In the genomic region with DNA sequence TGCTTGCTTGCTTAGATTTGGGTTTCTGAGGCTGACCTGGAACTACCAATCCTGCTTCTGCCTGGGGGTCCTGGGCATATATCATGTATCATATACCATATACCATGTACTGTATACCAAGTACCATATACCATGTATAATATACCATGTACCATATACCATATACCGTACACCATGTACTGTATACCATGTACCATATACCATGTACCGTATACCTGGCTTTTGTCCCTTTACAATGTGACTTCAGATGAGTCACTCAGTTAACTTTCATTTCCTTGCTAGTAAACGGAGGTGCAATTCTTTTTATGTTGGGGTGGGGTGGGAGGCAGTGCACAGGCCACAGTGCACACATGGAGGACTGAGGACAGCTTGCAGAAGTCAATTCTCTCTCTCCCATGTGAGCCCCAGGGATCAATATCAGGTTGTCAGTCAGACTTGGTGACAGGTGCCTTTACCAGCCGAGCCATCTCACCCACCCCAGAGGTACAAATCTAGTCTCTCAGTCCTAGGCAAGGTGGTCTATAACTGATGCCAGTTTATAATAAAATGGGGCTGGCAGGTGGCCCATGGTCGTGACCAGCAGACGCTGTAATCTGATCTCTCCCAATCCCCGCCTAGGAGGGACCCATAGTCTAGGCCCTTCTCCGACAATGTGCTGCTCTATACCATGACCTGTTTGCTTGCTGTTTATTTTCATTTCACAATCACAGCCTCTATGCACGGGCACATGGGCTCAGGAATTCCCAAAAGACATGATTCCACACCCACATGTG, we compare ENCODE assay signal across 16 mouse cellular contexts. TPM values are rescaled to one million over a fixed set of nuclear protein-coding genes. Genes with fewer than 3 reads are reported as not detected.
DNase-seq lines count a peak whose midpoint lies in the region; ATAC-seq and TF ChIP-seq lines count a peak whose summit lies in the region.
"Had no signal": no experiment of that assay in that cellular context is flagged by ENCODE, and none has a peak within 500 bp of the region (broad histone marks: within the 10 kb centered on the region; RNA-seq: fewer than 3 reads in every experiment).

No protein-coding gene starts in this region.

- no peaks in the 10 kb centered on the region for H3K9me3 ChIP-seq in embryonic facial prominence, embryonic 14.5 days (ENCODE audit: control insufficient read depth, low read length)
- no peaks in the 10 kb centered on the region for H3K9me3 ChIP-seq in embryonic facial prominence, embryonic 10.5 days
- H3K9me3 ChIP-seq in intestine, embryonic 14.5 days (ENCODE audit: control insufficient read depth, low read length), result 0 out of 2 replicates have a peak, but pooled peaks cover 2% of the 10 kb centered on the region
- no peaks in the 10 kb centered on the region for H3K9me3 ChIP-seq in limb, embryonic 12.5 days
- H3K9me3 ChIP-seq: hindbrain, embryonic 12.5 days; midbrain, embryonic 15.5 days had no signal

- no peak overlapping the region for H3K4me3 ChIP-seq in embryonic facial prominence, embryonic 14.5 days (ENCODE audit: low read depth, low read length)
- H3K4me3 ChIP-seq in embryonic facial prominence, embryonic 10.5 days, result no peak overlapping the region
- peak overlapping the region; percentile 59 for H3K4me3 ChIP-seq in layer of hippocampus, adult 2 months
- no peak overlapping the region for H3K4me3 ChIP-seq in intestine, embryonic 14.5 days (ENCODE audit: low read depth, low read length)
- no peak overlapping the region for H3K4me3 ChIP-seq in limb, embryonic 12.5 days (replicated peaks)
- H3K4me3 ChIP-seq: hindbrain, embryonic 12.5 days; midbrain, embryonic 15.5 days had no signal

- no peaks in the 10 kb centered on the region for H3K4me1 ChIP-seq in embryonic facial prominence, embryonic 14.5 days (ENCODE audit: control insufficient read depth, insufficient read depth, low read length)
- peaks cover 10% of the 10 kb centered on the region for H3K4me1 ChIP-seq in embryonic facial prominence, embryonic 10.5 days
- H3K4me1 ChIP-seq in intestine, embryonic 14.5 days (replicated peaks; ENCODE audit: control insufficient read depth, insufficient read depth, low read length), result no peaks in the 10 kb centered on the region
- H3K4me1 ChIP-seq in limb, embryonic 12.5 days (replicated peaks), result peaks cover 9% of the 10 kb centered on the region
- H3K4me1 ChIP-seq: midbrain, embryonic 15.5 days had no signal

- no peak overlapping the region for H3K9ac ChIP-seq in embryonic facial prominence, embryonic 14.5 days (ENCODE audit: low read depth, low read length)
- no peak overlapping the region for H3K9ac ChIP-seq in intestine, embryonic 14.5 days (ENCODE audit: low read length)
- H3K9ac ChIP-seq in limb, embryonic 12.5 days (replicated peaks), result no peak overlapping the region
- H3K9ac ChIP-seq: forebrain, postnatal 0 days; hindbrain, embryonic 12.5 days; liver, embryonic 14.5 days; midbrain, embryonic 15.5 days had no signal

- DNase-seq in embryonic facial prominence, embryonic 14.5 days (ENCODE audit: low spot score), result peak; percentile 23
- no peak for DNase-seq in embryonic facial prominence, embryonic 10.5 days (ENCODE audit: low spot score)
- DNase-seq in layer of hippocampus, adult 2 months (ENCODE audit: low spot score in 2 of 2), result no peak
- no peak for DNase-seq in layer of hippocampus, postnatal 14 days (ENCODE audit: low spot score in 2 of 2)
- DNase-seq in intestine, embryonic 14.5 days (ENCODE audit: low spot score), result no peak
- no peak for DNase-seq in testis, postnatal 14 days (ENCODE audit: low spot score)
- DNase-seq: forebrain, postnatal 0 days; gastrocnemius, postnatal 25 days; layer of hippocampus, postnatal 36 days; thymus, postnatal 14 days had no signal

- H3K27ac ChIP-seq in embryonic facial prominence, embryonic 14.5 days (replicated peaks; ENCODE audit: low read depth, low read length), result no peak overlapping the region
- H3K27ac ChIP-seq in embryonic facial prominence, embryonic 10.5 days (replicated peaks), result no peak overlapping the region
- no peak overlapping the region for H3K27ac ChIP-seq in layer of hippocampus, adult 2 months
- no peak overlapping the region for H3K27ac ChIP-seq in intestine, embryonic 14.5 days (ENCODE audit: low read depth)
- H3K27ac ChIP-seq in limb, embryonic 12.5 days, result no peak overlapping the region
- H3K27ac ChIP-seq: hindbrain, embryonic 12.5 days; liver, embryonic 14.5 days; macrophage; midbrain, embryonic 15.5 days had no signal

- WGBS in embryonic facial prominence, embryonic 14.5 days, result 41% methylated on average over 9 of the region's 9 CpGs
- WGBS in embryonic facial prominence, embryonic 10.5 days, result 62% methylated on average over 9 of the region's 9 CpGs
- WGBS in intestine, embryonic 14.5 days, result 49% methylated on average over 9 of the region's 9 CpGs
- whole genome bisulfite sequencing in limb, embryonic 12.5 days, result 40% methylated on average over 9 of the region's 9 CpGs

- no peaks in the 10 kb centered on the region for H3K27me3 ChIP-seq in embryonic facial prominence, embryonic 14.5 days (replicated peaks; ENCODE audit: control insufficient read depth, insufficient read depth, low read length)
- no peaks in the 10 kb centered on the region for H3K27me3 ChIP-seq in embryonic facial prominence, embryonic 10.5 days (replicated peaks; ENCODE audit: low read depth, poor library complexity, severe bottlenecking)
- no peaks in the 10 kb centered on the region for H3K27me3 ChIP-seq in intestine, embryonic 14.5 days (replicated peaks; ENCODE audit: control insufficient read depth, insufficient read depth, low read length)
- H3K27me3 ChIP-seq in limb, embryonic 12.5 days, result no peaks in the 10 kb centered on the region
- H3K27me3 ChIP-seq: hindbrain, embryonic 12.5 days; midbrain, embryonic 15.5 days had no signal

- TF ChIP-seq CTCF in layer of hippocampus, adult 2 months (conservative IDR thresholded peaks at IDR 0.05), result no peak

- ATAC-seq in embryonic facial prominence, embryonic 14.5 days (ENCODE audit: low read depth), result 0 out of 2 replicates have a peak, but pooled peaks have one; percentile 48
- ATAC-seq in intestine, embryonic 14.5 days (replicated peaks; ENCODE audit: low FRiP score, low TSS enrichment, low read depth), result 0 out of 2 replicates have a peak, but pooled peaks have one; percentile 11
- ATAC-seq in limb, embryonic 12.5 days (ENCODE audit: insufficient number of reproducible peaks, insufficient read depth, low FRiP score, low TSS enrichment, low read depth), result 0 out of 2 replicates have a peak, but pooled peaks have one; percentile 66
- ATAC-seq: CD4-positive, CD25-positive, alpha-beta regulatory T cell, adult 4 months; forebrain, postnatal 0 days; midbrain, embryonic 15.5 days had no signal

- H3K4me2 ChIP-seq in embryonic facial prominence, embryonic 14.5 days (ENCODE audit: low read depth, low read length), result no peak overlapping the region
- no peak overlapping the region for H3K4me2 ChIP-seq in intestine, embryonic 14.5 days (ENCODE audit: low read length)
- H3K4me2 ChIP-seq in limb, embryonic 12.5 days, result no peak overlapping the region
- H3K4me2 ChIP-seq: hindbrain, embryonic 12.5 days; midbrain, embryonic 15.5 days had no signal

- H3K36me3 ChIP-seq in embryonic facial prominence, embryonic 14.5 days (ENCODE audit: control insufficient read depth, insufficient read depth, low read length), result peaks cover 8% of the 10 kb centered on the region
- peaks cover 32% of the 10 kb centered on the region for H3K36me3 ChIP-seq in embryonic facial prominence, embryonic 10.5 days (replicated peaks)
- peaks cover 6% of the 10 kb centered on the region; the same call in 1 of the 2 replicates for H3K36me3 ChIP-seq in intestine, embryonic 14.5 days (ENCODE audit: control insufficient read depth, insufficient read depth, low read length)
- peaks cover 19% of the 10 kb centered on the region for H3K36me3 ChIP-seq in limb, embryonic 12.5 days

RNA-seq across cellular contexts. Expression of a gene that starts 2.4 kb away (rescaled TPM):
- polyA plus RNA-seq in embryonic facial prominence, embryonic 14.5 days (2014; fragmentation: Nextera tagmentation; extraction: Ambion mirVana), result 1.3 and 3.5 TPM in 2 replicates
- polyA plus RNA-seq in embryonic facial prominence, embryonic 10.5 days (2016; fragmentation: Nextera tagmentation; extraction: Ambion mirVana), result 0.26 and 0.45 TPM in 2 replicates
- total RNA-seq in layer of hippocampus, adult 2 months (2021), result 10 to 100 TPM; 40.0 to 40.6 TPM
- total RNA-seq in layer of hippocampus, postnatal 14 days (2021), result 10 to 100 TPM; 29.1 to 31.5 TPM
- 0.23 and 0.41 TPM in 2 replicates for polyA plus RNA-seq in intestine, embryonic 14.5 days (2014; fragmentation: Nextera tagmentation; extraction: Ambion mirVana)
- 0.60 and 0.64 TPM in 2 replicates for polyA plus RNA-seq in limb, embryonic 12.5 days (2016; fragmentation: Nextera tagmentation; extraction: Ambion mirVana)
- polyA plus RNA-seq: macrophage had no signal

RNA-seq across cellular contexts. Expression of a gene that starts 15.3 kb away (rescaled TPM):
- 363 and 429 TPM in 2 replicates for polyA plus RNA-seq in embryonic facial prominence, embryonic 14.5 days (2014; fragmentation: Nextera tagmentation; extraction: Ambion mirVana)
- polyA plus RNA-seq in embryonic facial prominence, embryonic 10.5 days (2016; fragmentation: Nextera tagmentation; extraction: Ambion mirVana), result 304 and 310 TPM in 2 replicates
- 100 to 1,000 TPM; 206 to 221 TPM for total RNA-seq in layer of hippocampus, adult 2 months (2021)
- 100 to 1,000 TPM; 267 TPM for total RNA-seq in layer of hippocampus, postnatal 14 days (2021)
- 386 and 389 TPM in 2 replicates for polyA plus RNA-seq in intestine, embryonic 14.5 days (2014; fragmentation: Nextera tagmentation; extraction: Ambion mirVana)
- 365 and 384 TPM in 2 replicates for polyA plus RNA-seq in limb, embryonic 12.5 days (2016; fragmentation: Nextera tagmentation; extraction: Ambion mirVana)

RNA-seq across cellular contexts. Expression of a gene that starts 36.0 kb away (rescaled TPM):
- polyA plus RNA-seq in embryonic facial prominence, embryonic 14.5 days (2014; fragmentation: Nextera tagmentation; extraction: Ambion mirVana), result 3.0 and 4.8 TPM in 2 replicates
- 0.45 and 0.95 TPM in 2 replicates for polyA plus RNA-seq in embryonic facial prominence, embryonic 10.5 days (2016; fragmentation: Nextera tagmentation; extraction: Ambion mirVana)
- total RNA-seq in layer of hippocampus, adult 2 months (2021), result 1 to 10 TPM; 4.7 to 5.3 TPM
- total RNA-seq in layer of hippocampus, postnatal 14 days (2021), result 1 to 10 TPM; 2.3 to 3.6 TPM
- 1.7 and 2.2 TPM in 2 replicates for polyA plus RNA-seq in intestine, embryonic 14.5 days (2014; fragmentation: Nextera tagmentation; extraction: Ambion mirVana)
- polyA plus RNA-seq in limb, embryonic 12.5 days (2016; fragmentation: Nextera tagmentation; extraction: Ambion mirVana), result 1.5 and 2.0 TPM in 2 replicates

RNA-seq across cellular contexts. Expression of a gene that starts 43.7 kb away (rescaled TPM):
- polyA plus RNA-seq in embryonic facial prominence, embryonic 14.5 days (2014; fragmentation: Nextera tagmentation; extraction: Ambion mirVana), result 30.7 TPM in 2 replicates
- polyA plus RNA-seq in embryonic facial prominence, embryonic 10.5 days (2016; fragmentation: Nextera tagmentation; extraction: Ambion mirVana), result 55.2 and 58.8 TPM in 2 replicates
- 10 to 100 TPM; 10.1 to 10.2 TPM for total RNA-seq in layer of hippocampus, adult 2 months (2021)
- 10 to 100 TPM; 11.4 TPM for total RNA-seq in layer of hippocampus, postnatal 14 days (2021)
- polyA plus RNA-seq in intestine, embryonic 14.5 days (2014; fragmentation: Nextera tagmentation; extraction: Ambion mirVana), result 46.2 and 48.6 TPM in 2 replicates
- polyA plus RNA-seq in limb, embryonic 12.5 days (2016; fragmentation: Nextera tagmentation; extraction: Ambion mirVana), result 35.9 and 38.7 TPM in 2 replicates

Comparison
In these comparisons a context has a peak if more than half of its experiments do, and no peak if none do; other contexts are left out.
1. ATAC-seq: peak in every context shown above with its lines; median percentile 66 in limb, embryonic 12.5 days; 48 in embryonic facial prominence, embryonic 14.5 days; 11 in intestine, embryonic 14.5 days.